Comparison of ENCODE assay signal across 10 mouse cellular contexts in genomic region chr14:79537463-79537862, GRCm38 (mm10). TPM values are rescaled to one million over a fixed set of nuclear protein-coding genes. Genes with fewer than 3 reads are reported as not detected.
A peak's percentile ranks its signal among the peaks of the same experiment; 100 is the strongest.
DNase-seq lines count a peak whose midpoint lies in the region; ATAC-seq and TF ChIP-seq lines count a peak whose summit lies in the region.
"Had no signal": no experiment of that assay in that cellular context is flagged by ENCODE, and none has a peak within 500 bp of the region (broad histone marks: within the 10 kb centered on the region; RNA-seq: fewer than 3 reads in every experiment).

No protein-coding gene starts in this region.

- H3K9me3 ChIP-seq in heart, embryonic 11.5 days (replicated peaks; ENCODE audit: control insufficient read depth, low read length), result no peaks in the 10 kb centered on the region
- H3K9me3 ChIP-seq in liver, embryonic 13.5 days (replicated peaks), result no peaks in the 10 kb centered on the region
- no peaks in the 10 kb centered on the region for H3K9me3 ChIP-seq in hindbrain, embryonic 12.5 days (replicated peaks)
- H3K9me3 ChIP-seq in hindbrain, embryonic 11.5 days (ENCODE audit: control insufficient read depth, low read length), result no peaks in the 10 kb centered on the region
- no peaks in the 10 kb centered on the region for H3K9me3 ChIP-seq in midbrain, postnatal 0 days (ENCODE audit: low read length)
- H3K9me3 ChIP-seq: embryonic facial prominence, embryonic 12.5 days had no signal

- intact Hi-C loops in heart, postnatal 36 days (cut with DNase I), result no loop called here

- no peaks in the 10 kb centered on the region for H3K27me3 ChIP-seq in heart, embryonic 11.5 days (ENCODE audit: control insufficient read depth, insufficient read depth, low read length)
- no peaks in the 10 kb centered on the region for H3K27me3 ChIP-seq in liver, embryonic 13.5 days
- H3K27me3 ChIP-seq in hindbrain, embryonic 12.5 days, result no peaks in the 10 kb centered on the region
- no peaks in the 10 kb centered on the region for H3K27me3 ChIP-seq in hindbrain, embryonic 11.5 days (ENCODE audit: control insufficient read depth, insufficient read depth, low read length)
- H3K27me3 ChIP-seq in midbrain, postnatal 0 days (ENCODE audit: insufficient read depth, low read length), result no peaks in the 10 kb centered on the region
- H3K27me3 ChIP-seq: embryonic facial prominence, embryonic 12.5 days had no signal

- 62% methylated on average over 5 of the region's 5 CpGs for WGBS in heart, embryonic 11.5 days (ENCODE audit: insufficient replicate concordance)
- WGBS in liver, embryonic 13.5 days (ENCODE audit: insufficient replicate concordance), result 9% methylated on average over 5 of the region's 5 CpGs
- 88% methylated on average over 5 of the region's 5 CpGs for WGBS in hindbrain, embryonic 12.5 days
- 84% methylated on average over 5 of the region's 5 CpGs for WGBS in hindbrain, embryonic 11.5 days
- 92% methylated on average over 5 of the region's 5 CpGs for WGBS in midbrain, postnatal 0 days

- H3K27ac ChIP-seq in heart, embryonic 11.5 days (ENCODE audit: low read depth, low read length), result no peak overlapping the region
- peak overlapping the region; percentile 27; the same call in 1 of the 2 replicates for H3K27ac ChIP-seq in brown adipose tissue, adult 24 weeks (replicated peaks; ENCODE audit: low read depth, low read length)
- peak overlapping the region; percentile 80 for H3K27ac ChIP-seq in liver, embryonic 13.5 days
- no peak overlapping the region for H3K27ac ChIP-seq in hindbrain, embryonic 12.5 days
- no peak overlapping the region for H3K27ac ChIP-seq in hindbrain, embryonic 11.5 days (ENCODE audit: low read depth, low read length)
- no peak overlapping the region for H3K27ac ChIP-seq in midbrain, postnatal 0 days (ENCODE audit: low read depth, low read length)
- H3K27ac ChIP-seq: embryonic facial prominence, embryonic 12.5 days had no signal

- no peaks in the 10 kb centered on the region for H3K36me3 ChIP-seq in heart, embryonic 11.5 days (ENCODE audit: control insufficient read depth, insufficient read depth, low read length)
- peaks cover 7% of the 10 kb centered on the region for H3K36me3 ChIP-seq in liver, embryonic 13.5 days
- no peaks in the 10 kb centered on the region for H3K36me3 ChIP-seq in hindbrain, embryonic 12.5 days
- no peaks in the 10 kb centered on the region for H3K36me3 ChIP-seq in hindbrain, embryonic 11.5 days (ENCODE audit: control insufficient read depth, insufficient read depth, low read length)
- no peaks in the 10 kb centered on the region for H3K36me3 ChIP-seq in midbrain, postnatal 0 days (ENCODE audit: insufficient read depth, low read length)
- H3K36me3 ChIP-seq: embryonic facial prominence, embryonic 12.5 days had no signal

- peaks cover 9% of the 10 kb centered on the region for H3K4me1 ChIP-seq in heart, embryonic 11.5 days (ENCODE audit: control insufficient read depth, insufficient read depth, low read length)
- H3K4me1 ChIP-seq in brown adipose tissue, adult 24 weeks (ENCODE audit: control insufficient read depth, insufficient read depth, insufficient read length, low read length), result peaks cover 20% of the 10 kb centered on the region
- H3K4me1 ChIP-seq in liver, embryonic 13.5 days (replicated peaks), result peaks cover 82% of the 10 kb centered on the region
- no peaks in the 10 kb centered on the region for H3K4me1 ChIP-seq in hindbrain, embryonic 12.5 days
- H3K4me1 ChIP-seq in hindbrain, embryonic 11.5 days (replicated peaks; ENCODE audit: control insufficient read depth, insufficient read depth, low read length), result no peaks in the 10 kb centered on the region
- H3K4me1 ChIP-seq in midbrain, postnatal 0 days (ENCODE audit: insufficient read depth, low read length), result no peaks in the 10 kb centered on the region
- H3K4me1 ChIP-seq: embryonic facial prominence, embryonic 12.5 days had no signal

- H3K4me3 ChIP-seq in heart, embryonic 11.5 days (ENCODE audit: low read depth, low read length), result no peak overlapping the region
- peak overlapping the region; percentile 38 for H3K4me3 ChIP-seq in brown adipose tissue, adult 24 weeks (ENCODE audit: insufficient read depth, low read depth, low read length)
- H3K4me3 ChIP-seq in liver, embryonic 13.5 days (replicated peaks), result peak overlapping the region; percentile 43
- no peak overlapping the region for H3K4me3 ChIP-seq in hindbrain, embryonic 12.5 days
- no peak overlapping the region for H3K4me3 ChIP-seq in hindbrain, embryonic 11.5 days (ENCODE audit: low read depth, low read length)
- H3K4me3 ChIP-seq in midbrain, postnatal 0 days (ENCODE audit: low read depth, low read length), result no peak overlapping the region
- H3K4me3 ChIP-seq: embryonic facial prominence, embryonic 12.5 days had no signal

- DNase-seq in heart, postnatal 36 days, result no peak
- peak; percentile 61 for DNase-seq in liver, embryonic 13.5 days
- DNase-seq in spleen, postnatal 36 days (ENCODE audit: low spot score in 2 of 2), result peak; percentile 74 to 76
- DNase-seq in hindbrain, embryonic 11.5 days (ENCODE audit: low spot score), result no peak
- DNase-seq in midbrain, postnatal 0 days (ENCODE audit: low spot score), result no peak
- DNase-seq: layer of hippocampus, adult 9-11 months had no signal

- no peak for TF ChIP-seq CTCF in midbrain, postnatal 0 days (IDR thresholded peaks at IDR 0.05)

- ATAC-seq in heart, embryonic 11.5 days (replicated peaks; ENCODE audit: insufficient number of reproducible peaks, low FRiP score, low TSS enrichment), result no peak
- ATAC-seq in liver, embryonic 13.5 days (ENCODE audit: low read depth), result peak; percentile 80
- no peak for ATAC-seq in hindbrain, embryonic 12.5 days (ENCODE audit: low FRiP score)
- ATAC-seq in hindbrain, embryonic 11.5 days (ENCODE audit: low FRiP score), result no peak
- no peak for ATAC-seq in midbrain, postnatal 0 days (ENCODE audit: low FRiP score)

- H3K4me2 ChIP-seq in heart, embryonic 11.5 days, result peak overlapping the region; percentile 35
- H3K4me2 ChIP-seq in liver, embryonic 13.5 days, result peak overlapping the region; percentile 59
- H3K4me2 ChIP-seq in hindbrain, embryonic 12.5 days (replicated peaks), result no peak overlapping the region
- H3K4me2 ChIP-seq in hindbrain, embryonic 11.5 days (replicated peaks; ENCODE audit: low read depth, low read length), result no peak overlapping the region
- H3K4me2 ChIP-seq in midbrain, postnatal 0 days (ENCODE audit: low read depth, low read length, poor library complexity, severe bottlenecking), result no peak overlapping the region
- H3K4me2 ChIP-seq: embryonic facial prominence, embryonic 12.5 days had no signal

- H3K9ac ChIP-seq in heart, embryonic 11.5 days (ENCODE audit: low read depth, low read length), result no peak overlapping the region
- peak overlapping the region; percentile 52 for H3K9ac ChIP-seq in liver, embryonic 13.5 days
- H3K9ac ChIP-seq in hindbrain, embryonic 12.5 days, result no peak overlapping the region
- H3K9ac ChIP-seq in hindbrain, embryonic 11.5 days (ENCODE audit: low read depth, low read length), result no peak overlapping the region
- no peak overlapping the region for H3K9ac ChIP-seq in midbrain, postnatal 0 days (replicated peaks; ENCODE audit: low read length, poor library complexity, severe bottlenecking)
- H3K9ac ChIP-seq: embryonic facial prominence, embryonic 12.5 days had no signal

RNA-seq across cellular contexts. Expression of gene Sugt1, which starts 50.0 kb away (rescaled TPM):
- 118 and 119 TPM in 2 replicates for polyA plus RNA-seq in heart, embryonic 11.5 days (2014; fragmentation: Nextera tagmentation; extraction: Ambion mirVana)
- 10 to 100 TPM; 64.8 to 73.7 TPM for total RNA-seq in heart, postnatal 36 days (2021)
- polyA plus RNA-seq in brown adipose tissue, adult 24 weeks (2012; ENCODE audit: insufficient read depth, insufficient read length, missing spikeins), result 156 and 182 TPM in 2 replicates
- 53.6 and 62.6 TPM in 2 replicates for polyA plus RNA-seq in liver, embryonic 13.5 days (2015; fragmentation: Nextera tagmentation; extraction: Ambion mirVana)
- polyA plus RNA-seq in hindbrain, embryonic 12.5 days (2016; fragmentation: Nextera tagmentation; extraction: Ambion mirVana), result 128 and 133 TPM in 2 replicates
- polyA plus RNA-seq in hindbrain, embryonic 11.5 days (2014; fragmentation: Nextera tagmentation; extraction: Ambion mirVana), result 165 and 166 TPM in 2 replicates
- 19.1 and 36.1 TPM in 2 replicates for total RNA-seq in midbrain, postnatal 0 days (2014; rRNA removed)
- 86.0 and 87.0 TPM in 2 replicates for polyA plus RNA-seq in midbrain, postnatal 0 days (2015; fragmentation: Nextera tagmentation; extraction: Ambion mirVana)

RNA-seq across cellular contexts. Expression of gene Wbp4, which starts 56.1 kb away (rescaled TPM):
- polyA plus RNA-seq in heart, embryonic 11.5 days (2014; fragmentation: Nextera tagmentation; extraction: Ambion mirVana), result 35.7 and 38.2 TPM in 2 replicates
- 10 to 100 TPM; 20.7 to 22.0 TPM for total RNA-seq in heart, postnatal 36 days (2021)
- polyA plus RNA-seq in brown adipose tissue, adult 24 weeks (2012; ENCODE audit: insufficient read depth, insufficient read length, missing spikeins), result 25.0 and 28.1 TPM in 2 replicates
- polyA plus RNA-seq in liver, embryonic 13.5 days (2015; fragmentation: Nextera tagmentation; extraction: Ambion mirVana), result 17.6 and 20.6 TPM in 2 replicates
- polyA plus RNA-seq in hindbrain, embryonic 12.5 days (2016; fragmentation: Nextera tagmentation; extraction: Ambion mirVana), result 51.1 and 53.2 TPM in 2 replicates
- polyA plus RNA-seq in hindbrain, embryonic 11.5 days (2014; fragmentation: Nextera tagmentation; extraction: Ambion mirVana), result 59.1 and 61.3 TPM in 2 replicates
- total RNA-seq in midbrain, postnatal 0 days (2014; rRNA removed), result 30.5 and 38.1 TPM in 2 replicates
- 51.6 and 54.2 TPM in 2 replicates for polyA plus RNA-seq in midbrain, postnatal 0 days (2015; fragmentation: Nextera tagmentation; extraction: Ambion mirVana)

RNA-seq across cellular contexts. Expression of gene Elf1, which starts 56.5 kb away (rescaled TPM):
- polyA plus RNA-seq in heart, embryonic 11.5 days (2014; fragmentation: Nextera tagmentation; extraction: Ambion mirVana), result 8.3 and 8.6 TPM in 2 replicates
- 10 to 100 TPM; 13.8 to 17.4 TPM for total RNA-seq in heart, postnatal 36 days (2021)
- polyA plus RNA-seq in brown adipose tissue, adult 24 weeks (2012; ENCODE audit: insufficient read depth, insufficient read length, missing spikeins), result 10.0 and 11.5 TPM in 2 replicates
- polyA plus RNA-seq in liver, embryonic 13.5 days (2015; fragmentation: Nextera tagmentation; extraction: Ambion mirVana), result 11.9 and 13.8 TPM in 2 replicates
- polyA plus RNA-seq in hindbrain, embryonic 12.5 days (2016; fragmentation: Nextera tagmentation; extraction: Ambion mirVana), result 9.6 and 10.3 TPM in 2 replicates
- 8.7 and 9.4 TPM in 2 replicates for polyA plus RNA-seq in hindbrain, embryonic 11.5 days (2014; fragmentation: Nextera tagmentation; extraction: Ambion mirVana)
- 7.2 TPM in 2 replicates for total RNA-seq in midbrain, postnatal 0 days (2014; rRNA removed)
- 2.1 and 2.2 TPM in 2 replicates for polyA plus RNA-seq in midbrain, postnatal 0 days (2015; fragmentation: Nextera tagmentation; extraction: Ambion mirVana)

Comparison
In these comparisons a context has a peak if more than half of its experiments do, and no peak if none do; other contexts are left out.
1. H3K27ac ChIP-seq: peak in brown adipose tissue, adult 24 weeks (single experiment) and liver, embryonic 13.5 days (single experiment); none in heart, embryonic 11.5 days (single experiment), hindbrain, embryonic 12.5 days (single experiment), hindbrain, embryonic 11.5 days (single experiment) and midbrain, postnatal 0 days (single experiment).
2. H3K4me2 ChIP-seq: peak in heart, embryonic 11.5 days (single experiment) and liver, embryonic 13.5 days (single experiment); none in hindbrain, embryonic 12.5 days (single experiment), hindbrain, embryonic 11.5 days (single experiment) and midbrain, postnatal 0 days (single experiment).
3. H3K4me3 ChIP-seq: peak in brown adipose tissue, adult 24 weeks (single experiment) and liver, embryonic 13.5 days (single experiment); none in heart, embryonic 11.5 days (single experiment), hindbrain, embryonic 12.5 days (single experiment), hindbrain, embryonic 11.5 days (single experiment) and midbrain, postnatal 0 days (single experiment).
4. DNase-seq: peak in liver, embryonic 13.5 days (single experiment) and spleen, postnatal 36 days (2 of 2); none in heart, postnatal 36 days (0 of 2), hindbrain, embryonic 11.5 days (single experiment) and midbrain, postnatal 0 days (single experiment).